Mouse (Mus musculus) macrophage (primary cell): ENCODE measurements around the gene Tmsb15b2. TPM values are rescaled to one million over a fixed set of nuclear protein-coding genes. Genes with fewer than 3 reads are reported as not detected.
"Not testable (repeated sequence)": the region's sequence is repeated elsewhere in the genome, so short reads cannot be mapped to it uniquely, and the experiment has no call there.

ENCODE experiments used
- H3K27ac ChIP-seq: fragments of 350-480 bp; formaldehyde crosslinking; 2 replicates; pipeline ENCODE4 v1.9.0; 2021
- H3K36me3 ChIP-seq: fragments of 350-480 bp; formaldehyde crosslinking; 2 replicates; pipeline ENCODE4 v1.9.0; 2021; ENCODE audit errors: inconsistent target
- H3K4me3 ChIP-seq: fragments of 350-480 bp; formaldehyde crosslinking; 2 replicates; pipeline ENCODE4 v1.9.0; 2021; ENCODE audit errors: inconsistent target
- H3K79me2 ChIP-seq: fragments of 350-480 bp; formaldehyde crosslinking; 2 replicates; pipeline ENCODE4 v1.9.0; 2021; ENCODE audit errors: inconsistent target
- WGBS: methylation state at CpG from one replicate; pipeline ENCODE4 v1.1.7; 2026; ENCODE audit warnings: inconsistent platforms; ENCODE audit not compliant: missing documents; 5-methylcytosine and 5-hydroxymethylcytosine counted together
- polyA plus RNA-seq: library from polyadenylated mRNA; stranded (reverse); fragments of 250-400 nt; gene quantifications from 3 replicates; pipeline ENCODE4 v1.2.4, GENCODE M21; 2018; ENCODE audit warnings: inconsistent platforms

The Tmsb15b2 gene
- polyA plus RNA-seq, 1 experiment from 2014 or later = not detected

GRCm38 (mm10) chrX:136957583-136958279 lies 17.6 kb downstream of the Tmsb15b2 start:
- not testable (repeated sequence) for H3K36me3 ChIP-seq, H3K4me3 ChIP-seq, H3K79me2 ChIP-seq, H3K27ac ChIP-seq
- WGBS = 54% methylated on average over 13 of the region's 13 CpGs

- 59% methylated on average over 3 of the region's 3 CpGs for WGBS
- no peak overlapping the region for H3K4me3 ChIP-seq
These were observed 37.3 kb downstream of the Tmsb15b2 start for GRCm38 (mm10) chrX:136937985-136938384.

GRCm38 (mm10) chrX:136927031-136927430 lies 48.3 kb downstream of the Tmsb15b2 start, which contains the start of gene H2bfm:
Gene H2bfm (plus strand): TSS chrX:136927325.
- H3K79me2 ChIP-seq = no peaks in the 10 kb centered on the region
- WGBS = 95% methylated on average over 12 of the region's 14 CpGs
- H3K4me3 ChIP-seq = no peak within 1 kb of the TSS
- H3K36me3 ChIP-seq = no peaks in the 10 kb centered on the region
- H3K27ac ChIP-seq = no peak within 1 kb of the TSS

More at GRCm38 (mm10) chrX:136937985-136938384, 37.3 kb downstream of the Tmsb15b2 start:
- H3K79me2 ChIP-seq = no peaks in the 10 kb centered on the region
- H3K27ac ChIP-seq = no peak overlapping the region
- no peaks in the 10 kb centered on the region for H3K36me3 ChIP-seq

GRCm38 (mm10) chrX:136925863-136926262 lies 49.4 kb downstream of the Tmsb15b2 start:
- no peak overlapping the region for H3K27ac ChIP-seq
- no peak overlapping the region for H3K4me3 ChIP-seq
- H3K36me3 ChIP-seq = no peaks in the 10 kb centered on the region
- H3K79me2 ChIP-seq = no peaks in the 10 kb centered on the region

Other genes with a start within 250 kb of the Tmsb15b2 start
- 146 to 528 TPM (median 198 TPM) in 3 replicates for gene Morf4l2, start 231.8 kb downstream of the Tmsb15b2 start, polyA plus RNA-seq
- gene Glra4, start 195.4 kb downstream of the Tmsb15b2 start, polyA plus RNA-seq = not detected in 3 replicates
- gene Plp1, start 152.8 kb downstream of the Tmsb15b2 start, polyA plus RNA-seq = 0.05 to 0.20 TPM (median 0.06 TPM) in 3 replicates
- not detected in 3 replicates for gene Rab9b, start 106.7 kb downstream of the Tmsb15b2 start, polyA plus RNA-seq
- not detected in 3 replicates for gene H2bfm, start 48.2 kb downstream of the Tmsb15b2 start, polyA plus RNA-seq
- gene Tmsb15l, start 1.4 kb upstream of the Tmsb15b2 start, polyA plus RNA-seq = 0.33 to 0.49 TPM (median 0.36 TPM) in 3 replicates
- not detected in 3 replicates for gene Tmsb15b1, start 1.4 kb upstream of the Tmsb15b2 start, polyA plus RNA-seq
- gene Zcchc18, start 17.7 kb upstream of the Tmsb15b2 start, polyA plus RNA-seq = not detected in 3 replicates
- 2.3 to 3.0 TPM (median 2.7 TPM) in 3 replicates for gene Slc25a53, start 62.8 kb upstream of the Tmsb15b2 start, polyA plus RNA-seq
- 2.3 to 3.2 TPM (median 2.4 TPM) in 3 replicates for gene Fam199x, start 74.1 kb upstream of the Tmsb15b2 start, polyA plus RNA-seq
- gene Esx1, start 146.6 kb upstream of the Tmsb15b2 start, polyA plus RNA-seq = not detected in 3 replicates